Mouse (Mus musculus) intestine, embryonic 14.5 days (tissue): ENCODE data around the gene Gata2. TPM values are rescaled to one million over a fixed set of nuclear protein-coding genes. Genes with fewer than 3 reads are reported as not detected.

Experiments
- ATAC-seq: fragments of 200-750 bp; cut with Nextera tagmentation; replicated peaks from 2 replicates; pipeline ENCODE4 v1.8.0; 2017; ENCODE audit warnings: low read depth, moderate number of reproducible peaks, moderate TSS enrichment, moderate library complexity; ENCODE audit not compliant: low FRiP score, low TSS enrichment
- DNase-seq: peaks from one replicate; pipeline ENCODE4 v3.0.0-alpha.2; 2018; ENCODE audit warnings: low spot score
- H3K27ac ChIP-seq: fragments of 300-500 bp; sonication (generic); 2 replicates; pipeline ENCODE4 v1.5.1; 2014; ENCODE audit warnings: low read depth, mild to moderate bottlenecking, control low read depth
- H3K27me3 ChIP-seq: fragments of 300-500 bp; sonication (generic); replicated peaks from 2 replicates; pipeline ENCODE4 v1.6.1; 2014; ENCODE audit warnings: low read length, control low read depth; ENCODE audit not compliant: control insufficient read depth, insufficient read depth
- H3K36me3 ChIP-seq: fragments of 300-500 bp; sonication (generic); 2 replicates; pipeline ENCODE4 v1.6.1; 2014; ENCODE audit warnings: low read length, control low read depth; ENCODE audit not compliant: control insufficient read depth, insufficient read depth
- H3K4me1 ChIP-seq: fragments of 300-500 bp; sonication (generic); replicated peaks from 2 replicates; pipeline ENCODE4 v1.6.1; 2014; ENCODE audit warnings: low read length, control low read depth, mixed read lengths; ENCODE audit not compliant: control insufficient read depth, insufficient read depth
- H3K4me2 ChIP-seq: fragments of 300-500 bp; sonication (generic); 2 replicates; pipeline ENCODE4 v1.6.1; 2014; ENCODE audit warnings: low read length
- H3K4me3 ChIP-seq: fragments of 300-500 bp; sonication (generic); 2 replicates; pipeline ENCODE4 v1.5.1; 2014; ENCODE audit warnings: low read depth, low read length, control low read depth, mixed read lengths
- H3K9ac ChIP-seq: fragments of 300-500 bp; sonication (generic); 2 replicates; pipeline ENCODE4 v1.6.1; 2014; ENCODE audit warnings: mild to moderate bottlenecking, low read length
- H3K9me3 ChIP-seq: fragments of 300-500 bp; sonication (generic); 2 replicates; pipeline ENCODE4 v1.6.1; 2016; ENCODE audit warnings: low read length, control low read depth; ENCODE audit not compliant: control insufficient read depth
- WGBS: fragments of 180-500 bp; shearing (Covaris S2); extraction: QIAGEN DNeasy Blood & Tissue Kit; methylation state at CpG from one replicate; pipeline ENCODE4 v1.1.7; 2014; 5-methylcytosine and 5-hydroxymethylcytosine counted together
- polyA plus RNA-seq: library from polyadenylated mRNA; unstranded; fragments of >200 nt; fragmentation: Nextera tagmentation; extraction: Ambion mirVana; gene quantifications from 2 replicates; pipeline ENCODE4 v1.2.1, GENCODE M21; 2014

Gene Gata2
- polyA plus RNA-seq, 1 experiment from 2014 or later = 4.7 TPM

DNA sequence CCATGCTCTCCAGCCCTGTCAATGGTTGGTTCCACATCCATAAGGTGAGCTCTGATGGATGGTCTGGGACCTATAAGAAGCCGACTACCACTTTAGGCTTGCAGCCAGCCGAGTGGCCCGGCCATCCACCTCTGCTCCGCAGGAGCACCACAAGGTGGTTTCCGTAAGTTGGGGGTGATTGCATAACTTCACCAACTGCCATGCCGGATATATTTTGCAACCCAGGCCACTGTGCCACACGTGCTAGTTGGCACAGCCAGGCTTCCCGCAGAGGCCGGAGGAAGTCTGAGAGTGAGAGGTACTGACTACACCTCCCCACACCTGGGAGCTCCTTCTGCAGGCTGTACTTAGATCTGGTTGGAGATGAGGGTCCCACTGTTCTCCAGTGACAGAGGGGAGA, 27.6 kb upstream of the Gata2 start:
- Histone ChIP-seq H3K4me2 (no peak overlapping the region), H3K36me3 (no peaks in the 10 kb centered on the region), H3K4me1 (no peaks in the 10 kb centered on the region), H3K4me3 (no peak overlapping the region), H3K9me3 (no peaks in the 10 kb centered on the region), H3K27ac (no peak overlapping the region), H3K9ac (no peak overlapping the region), H3K27me3 (no peaks in the 10 kb centered on the region)
- ATAC-seq (no peak), DNase-seq (no peak)
- whole genome bisulfite sequencing = 94% methylated on average over 9 of the region's 9 CpGs

DNA sequence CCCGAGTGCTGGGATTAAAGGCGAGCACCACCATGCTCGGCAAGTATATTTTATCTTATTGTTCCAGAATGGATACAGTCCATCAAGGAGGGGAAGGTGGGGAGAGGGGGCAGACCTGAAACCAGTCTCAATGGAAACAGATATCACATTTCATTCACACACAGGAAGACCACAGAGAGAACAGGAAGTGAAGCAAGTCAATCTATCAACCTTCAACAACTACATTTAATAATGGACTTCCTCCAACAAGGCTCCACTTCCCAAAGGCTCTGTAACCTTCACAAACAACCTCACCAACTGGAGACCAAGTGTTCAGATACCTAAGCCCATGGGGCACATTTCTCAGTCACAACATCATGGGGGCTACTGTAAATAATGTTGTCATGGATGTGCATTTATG, 19.5 kb upstream of the Gata2 start:
- Histone ChIP-seq H3K4me1 (no peaks in the 10 kb centered on the region), H3K27me3 (no peaks in the 10 kb centered on the region), H3K36me3 (no peaks in the 10 kb centered on the region), H3K4me3 (no peak overlapping the region), H3K9me3 (peaks cover 5% of the 10 kb centered on the region; the same call in 1 of the 2 replicates), H3K27ac (no peak overlapping the region), H3K9ac (no peak overlapping the region), H3K4me2 (no peak overlapping the region)
- ATAC-seq (no peak), DNase-seq (no peak)
- WGBS = 90% methylated on average over 3 of the region's 3 CpGs

DNA sequence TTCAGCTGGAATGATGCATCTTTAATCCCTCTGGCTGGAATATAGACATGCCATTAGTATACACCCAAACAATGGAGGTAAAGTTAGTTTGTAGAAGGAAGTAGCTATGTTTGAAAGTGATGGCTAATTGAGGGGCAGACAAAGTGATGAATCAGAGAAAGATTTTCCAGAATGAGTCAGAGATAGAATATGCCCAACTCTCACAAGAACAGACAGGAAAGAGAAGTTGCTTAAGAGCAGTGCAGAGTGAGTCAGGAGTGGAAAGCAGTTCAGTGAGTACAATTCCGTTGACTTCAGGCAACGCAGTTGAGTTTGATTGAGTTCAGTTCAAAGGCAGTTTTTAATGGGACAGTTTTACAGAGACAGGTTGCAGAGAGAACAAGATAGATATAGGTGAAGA, 19.0 kb upstream of the Gata2 start:
- Histone ChIP-seq H3K27ac (no peak overlapping the region), H3K4me1 (no peaks in the 10 kb centered on the region), H3K4me3 (no peak overlapping the region), H3K27me3 (no peaks in the 10 kb centered on the region), H3K36me3 (no peaks in the 10 kb centered on the region), H3K9ac (no peak overlapping the region), H3K4me2 (no peak overlapping the region), H3K9me3 (peaks cover 5% of the 10 kb centered on the region; the same call in 1 of the 2 replicates)
- DNase-seq (no peak), ATAC-seq (no peak)
- 87% methylated on average over 2 of the region's 2 CpGs for WGBS

DNA sequence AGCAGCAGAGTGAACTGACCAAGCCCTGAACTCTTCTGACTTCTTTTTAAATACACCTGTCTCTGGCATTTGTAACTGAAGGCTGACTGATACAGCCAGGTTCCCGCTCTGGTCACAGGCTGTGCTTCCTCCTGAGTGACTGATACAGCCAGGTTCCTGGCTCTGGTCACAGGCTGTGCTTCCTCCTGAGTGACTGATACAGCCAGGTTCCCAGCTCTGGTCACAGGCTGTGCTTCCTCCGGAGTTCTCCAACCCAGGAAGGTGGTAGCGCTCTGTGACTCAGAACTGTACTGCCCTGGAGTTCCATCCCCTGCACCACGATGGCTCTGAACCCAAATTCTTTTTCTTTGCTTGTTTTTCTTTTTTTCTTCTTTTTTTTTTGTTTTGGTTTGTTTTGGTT, 9.0 kb upstream of the Gata2 start:
- H3K9me3 ChIP-seq = no peaks in the 10 kb centered on the region
- no peak for ATAC-seq
- no peak overlapping the region for H3K9ac ChIP-seq
- H3K4me1 ChIP-seq = no peaks in the 10 kb centered on the region
- H3K4me3 ChIP-seq = no peak overlapping the region
- peaks cover 26% of the 10 kb centered on the region for H3K27me3 ChIP-seq
- no peak overlapping the region for H3K27ac ChIP-seq
- no peak for DNase-seq
- 70% methylated on average over 4 of the region's 4 CpGs for WGBS
- H3K36me3 ChIP-seq = no peaks in the 10 kb centered on the region
- H3K4me2 ChIP-seq = no peak overlapping the region

DNA sequence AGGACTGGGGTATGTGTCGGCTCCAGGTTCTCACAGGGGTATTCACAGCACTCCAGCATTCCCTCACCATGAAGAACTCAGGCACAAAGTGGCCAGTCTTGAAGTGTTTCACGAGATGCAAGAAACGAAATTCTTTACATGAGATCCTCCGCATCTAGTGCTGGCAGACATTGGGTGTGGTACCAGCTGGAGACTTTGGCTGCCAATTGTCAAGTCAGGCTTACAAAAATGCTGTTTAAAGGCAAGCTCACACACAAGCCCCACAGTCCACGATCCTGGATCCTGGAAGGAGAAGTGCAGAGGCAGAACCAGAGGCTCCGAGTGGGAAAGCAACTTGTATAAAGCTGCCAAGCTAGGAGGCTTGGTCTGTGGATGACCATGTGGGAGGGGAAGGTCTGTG, 5.5 kb upstream of the Gata2 start:
- no peaks in the 10 kb centered on the region for H3K36me3 ChIP-seq
- ATAC-seq (no peak), DNase-seq (no peak)
- peaks cover 5% of the 10 kb centered on the region; the same call in 1 of the 2 replicates for H3K4me1 ChIP-seq
- peaks cover 61% of the 10 kb centered on the region for H3K27me3 ChIP-seq
- H3K4me3 ChIP-seq = no peak overlapping the region
- H3K4me2 ChIP-seq = no peak overlapping the region
- no peak overlapping the region for H3K9ac ChIP-seq
- H3K27ac ChIP-seq = no peak overlapping the region
- WGBS = 76% methylated on average over 6 of the region's 6 CpGs
- H3K9me3 ChIP-seq = no peaks in the 10 kb centered on the region

DNA sequence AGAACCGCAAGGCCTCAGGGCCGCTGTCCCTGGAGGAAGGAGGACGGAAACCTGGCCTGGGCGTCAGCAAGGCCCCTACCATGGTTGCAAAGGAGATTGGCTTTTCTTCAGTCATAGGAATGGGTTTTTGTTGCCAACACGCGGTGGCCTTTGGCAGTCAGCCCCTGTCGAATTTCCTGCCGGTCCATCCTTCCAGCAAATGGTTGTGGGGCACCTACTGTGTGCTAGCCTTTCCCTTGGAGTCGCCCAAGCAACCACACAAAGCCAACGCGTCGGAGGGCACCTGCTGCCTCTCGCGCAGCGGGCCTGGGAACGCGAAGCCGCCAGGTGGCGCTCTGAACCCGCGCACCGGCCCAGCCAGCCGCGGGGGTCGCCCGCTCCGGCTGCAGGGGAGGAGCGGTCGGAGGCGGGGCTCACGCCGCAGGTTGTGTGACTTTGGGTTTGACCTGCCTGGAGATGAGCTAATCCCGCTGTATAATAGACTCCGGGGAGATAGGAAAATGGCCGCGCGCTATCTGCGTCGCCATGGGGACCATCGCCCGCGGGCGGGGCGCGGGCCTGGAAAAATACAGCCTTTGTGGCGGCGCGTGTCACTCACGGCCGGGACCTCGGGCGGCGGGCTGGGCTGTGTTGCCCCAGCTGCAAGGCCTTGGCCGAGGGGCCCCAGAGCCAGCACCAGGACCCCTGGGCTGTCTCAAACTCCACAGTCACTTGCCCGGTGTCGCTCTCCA, 4.2 kb upstream of the Gata2 start:
- Histone ChIP-seq H3K27me3 (peaks cover 74% of the 10 kb centered on the region), H3K4me3 (peak overlapping the region; percentile 45), H3K36me3 (no peaks in the 10 kb centered on the region), H3K27ac (no peak overlapping the region), H3K4me2 (peak overlapping the region; percentile 72), H3K4me1 (peaks cover 12% of the 10 kb centered on the region), H3K9me3 (no peaks in the 10 kb centered on the region), H3K9ac (no peak overlapping the region)
- 1% methylated on average over 55 of the region's 56 CpGs for WGBS
- peak; percentile 86 for ATAC-seq
- peak; percentile 89 for DNase-seq

DNA sequence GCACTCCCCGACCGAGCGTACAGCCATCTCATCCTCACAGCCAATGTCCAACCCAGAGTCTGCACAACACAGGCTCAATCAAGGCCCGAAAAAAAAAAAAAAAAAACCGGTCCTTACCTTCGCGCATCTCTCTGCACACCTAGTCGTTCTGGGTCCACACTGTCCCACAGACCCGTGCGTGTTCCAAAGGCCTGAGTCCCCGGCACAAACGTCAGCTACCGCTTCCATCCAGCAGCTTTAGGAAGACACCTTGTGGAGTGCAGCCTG, 3.7 kb upstream of the Gata2 start:
- DNase-seq = no peak

DNA sequence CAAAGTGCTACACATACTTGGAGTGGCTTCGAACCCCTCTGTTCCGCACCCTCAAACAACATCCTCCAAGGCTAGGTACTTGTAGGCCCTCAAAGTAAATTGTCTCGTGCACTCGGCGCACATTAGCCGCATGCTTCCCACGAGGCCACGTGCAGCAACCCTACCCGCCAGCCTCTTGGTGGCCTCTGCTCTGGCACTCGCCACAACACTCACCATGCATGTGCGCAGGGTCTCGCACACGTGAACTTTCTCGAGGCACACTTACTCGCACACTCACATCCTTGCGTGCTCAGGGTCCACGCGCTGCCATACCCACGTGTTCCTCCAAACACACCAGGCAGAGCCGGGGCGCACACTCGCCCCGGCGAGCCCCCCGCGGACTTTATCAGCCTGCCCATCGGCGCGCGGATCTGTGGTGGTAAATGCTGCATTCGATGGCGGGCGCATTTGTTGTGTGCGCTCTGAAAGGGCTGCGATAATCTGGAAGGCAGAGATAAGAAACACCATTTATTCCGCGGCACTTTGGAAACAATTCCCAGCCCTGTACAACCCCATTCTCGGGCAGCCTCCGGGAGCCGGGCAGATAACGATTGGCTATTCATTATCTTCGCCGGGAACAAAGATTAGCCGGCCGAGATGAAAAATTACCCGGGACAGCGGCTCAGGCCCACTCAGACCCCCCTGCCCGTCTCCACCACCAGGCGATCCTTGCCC, 3.2 kb upstream of the Gata2 start:
- Histone ChIP-seq H3K27ac (no peak overlapping the region), H3K4me2 (peak overlapping the region; percentile 72), H3K9me3 (no peaks in the 10 kb centered on the region), H3K36me3 (no peaks in the 10 kb centered on the region), H3K27me3 (peaks cover 84% of the 10 kb centered on the region), H3K9ac (no peak overlapping the region), H3K4me3 (peak overlapping the region; percentile 45; the same call in 1 of the 2 replicates), H3K4me1 (peaks cover 12% of the 10 kb centered on the region)
- DNase-seq (peak; percentile 65), ATAC-seq (0 out of 2 replicates have a peak, but pooled peaks have one; percentile 10)
- WGBS = 4% methylated on average over 49 of the region's 49 CpGs

More for the DNA sequence above, 3.7 kb upstream of the Gata2 start:
- no peaks in the 10 kb centered on the region for H3K9me3 ChIP-seq
- H3K27me3 ChIP-seq = peaks cover 79% of the 10 kb centered on the region
- H3K9ac ChIP-seq = no peak overlapping the region
- H3K27ac ChIP-seq = no peak overlapping the region
- WGBS = 1% methylated on average over 13 of the region's 13 CpGs
- H3K4me3 ChIP-seq = peak overlapping the region; percentile 45
- peaks cover 12% of the 10 kb centered on the region for H3K4me1 ChIP-seq
- peak overlapping the region; percentile 72 for H3K4me2 ChIP-seq
- H3K36me3 ChIP-seq = no peaks in the 10 kb centered on the region
- peak; percentile 1; the same call in 1 of the 2 replicates for ATAC-seq

DNA sequence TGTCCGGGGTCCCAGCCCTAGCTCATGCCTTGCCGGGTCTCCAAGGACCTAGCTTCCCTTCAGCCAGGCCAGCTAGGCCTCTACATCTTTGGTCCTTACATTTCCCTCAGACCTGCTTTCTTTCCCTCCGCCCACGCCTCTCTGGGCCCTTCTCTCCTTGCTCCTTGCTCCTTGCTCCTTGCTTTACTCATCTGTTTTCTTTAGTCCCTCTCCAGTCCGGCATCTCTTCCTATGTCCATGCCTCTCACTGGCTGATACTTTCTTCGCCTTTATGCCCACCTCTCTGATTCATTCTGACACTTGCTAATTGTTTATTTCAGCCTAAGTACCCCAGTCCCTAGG, 2.7 kb upstream of the Gata2 start:
- peaks cover 12% of the 10 kb centered on the region for H3K4me1 ChIP-seq
- H3K27ac ChIP-seq = no peak overlapping the region
- WGBS = 23% methylated on average over 6 of the region's 6 CpGs
- no peak overlapping the region for H3K4me3 ChIP-seq
- ATAC-seq (no peak), DNase-seq (peak; percentile 68)
- no peaks in the 10 kb centered on the region for H3K36me3 ChIP-seq
- H3K4me2 ChIP-seq = peak overlapping the region; percentile 72; the same call in 1 of the 2 replicates
- H3K9ac ChIP-seq = no peak overlapping the region
- no peaks in the 10 kb centered on the region for H3K9me3 ChIP-seq
- peaks cover 89% of the 10 kb centered on the region for H3K27me3 ChIP-seq
